Mouse (Mus musculus): ENCODE measurements around the gene Parp1.
"Not testable (repeated sequence)": the region's sequence is repeated elsewhere in the genome, so short reads cannot be mapped to it uniquely, and the experiment has no call there.

Parp1 gene

GRCm38 (mm10) chr1:180564885-180565284 lies 3.8 kb upstream of the Parp1 start:
- DNase-seq = no peak

- DNase-seq = no peak
Observed at GRCm38 (mm10) chr1:180567761-180568160, 963 bp upstream of the Parp1 start.

GRCm38 (mm10) chr1:180568248-180568647 lies 476 bp upstream of the Parp1 start:
- no peak for DNase-seq

- DNase-seq = no peak
Observed at GRCm38 (mm10) chr1:180569453-180569852, 729 bp downstream of the Parp1 start.

GRCm38 (mm10) chr1:180570181-180570580 lies 1.5 kb downstream of the Parp1 start:
- DNase-seq = no peak

GRCm38 (mm10) chr1:180571018-180571589 lies 2.4 kb downstream of the Parp1 start:
- DNase-seq = no peak

- not testable (repeated sequence) for DNase-seq
Observed at GRCm38 (mm10) chr1:180571721-180572120, 3.0 kb downstream of the Parp1 start.

- no peak for DNase-seq
Observed at GRCm38 (mm10) chr1:180572154-180572553, 3.4 kb downstream of the Parp1 start.

- DNase-seq = peak; percentile 40
Observed at GRCm38 (mm10) chr1:180576524-180576923, 7.8 kb downstream of the Parp1 start.

- no peak for DNase-seq
Observed at GRCm38 (mm10) chr1:180577837-180578236, 9.1 kb downstream of the Parp1 start.

GRCm38 (mm10) chr1:180587792-180588442 lies 19.2 kb downstream of the Parp1 start:
- no peak for DNase-seq

GRCm38 (mm10) chr1:180600578-180600977 lies 31.9 kb downstream of the Parp1 start:
- no peak for DNase-seq

- DNase-seq = no peak
Observed at GRCm38 (mm10) chr1:180601806-180602205, 33.1 kb downstream of the Parp1 start.

- DNase-seq = no peak
Observed at GRCm38 (mm10) chr1:180604579-180604978, 35.9 kb downstream of the Parp1 start.

- DNase-seq = no peak
Observed at GRCm38 (mm10) chr1:180606106-180606505, 37.4 kb downstream of the Parp1 start.

GRCm38 (mm10) chr1:180606796-180607577 lies 38.3 kb downstream of the Parp1 start:
- no peak for DNase-seq

GRCm38 (mm10) chr1:180607578-180607879 lies 38.8 kb downstream of the Parp1 start:
- no peak for DNase-seq

GRCm38 (mm10) chr1:180611842-180612241 lies 43.1 kb downstream of the Parp1 start:
- DNase-seq = not testable (repeated sequence)

GRCm38 (mm10) chr1:180616762-180617161 lies 48.0 kb downstream of the Parp1 start:
- no peak for DNase-seq

- no peak for DNase-seq
Observed at GRCm38 (mm10) chr1:180622389-180622788, 53.7 kb downstream of the Parp1 start.

- no peak for DNase-seq
Observed at GRCm38 (mm10) chr1:180623911-180624310, 55.2 kb downstream of the Parp1 start.

GRCm38 (mm10) chr1:180626141-180626540 lies 57.4 kb downstream of the Parp1 start:
- peak; percentile 56 for DNase-seq

GRCm38 (mm10) chr1:180637796-180638195 lies 69.1 kb downstream of the Parp1 start:
- not testable (repeated sequence) for DNase-seq

Measured in lung, postnatal 14 days (tissue).